Mouse (Mus musculus) heart, postnatal 14 days (tissue): ENCODE results near the gene Tifab. TPM values are rescaled to one million over a fixed set of nuclear protein-coding genes. Genes with fewer than 3 reads are reported as not detected.

ENCODE experiments used
- DNase-seq, 2 experiments: peaks; one replicate each; pipeline ENCODE4 v3.0.0; 2021 to 2022
- intact Hi-C: fragments of 180-260 bp; cut with DNase I; formaldehyde crosslinking; loops from one replicate; pipeline ENCODE4 v1.15.1; 2025
- total RNA-seq, 2 experiments: library from RNA; stranded (reverse); gene quantifications; 2 replicates each; pipeline ENCODE4 v1.2.3; 2021

Tifab gene
- total RNA-seq, 2 experiments from 2014 or later: 1.3 TPM

GRCm38 (mm10) chr13:56183687-56184086 is 5.0 kb upstream of the Tifab start:
- no peak for DNase-seq
- intact Hi-C loops: no loop called here

GRCm38 (mm10) chr13:56181424-56181823 is 2.7 kb upstream of the Tifab start:
- intact Hi-C loops: no loop called here
- peak in 1 of 2 experiments; percentile 33 for DNase-seq

- no peak for DNase-seq
- intact Hi-C loops: no loop called here
These were observed 2.4 kb downstream of the Tifab start for GRCm38 (mm10) chr13:56176310-56176709.

- intact Hi-C loops: no loop called here
- no peak for DNase-seq
These were observed 2.8 kb downstream of the Tifab start for GRCm38 (mm10) chr13:56175848-56176247.

- intact Hi-C loops: no loop called here
- DNase-seq: no peak
These were observed 5.7 kb downstream of the Tifab start for GRCm38 (mm10) chr13:56172901-56173545.

GRCm38 (mm10) chr13:56172106-56172505 is 6.6 kb downstream of the Tifab start:
- no peak for DNase-seq
- intact Hi-C loops: no loop called here

GRCm38 (mm10) chr13:56168403-56168781 is 10.3 kb downstream of the Tifab start:
- no peak for DNase-seq
- intact Hi-C loops: no loop called here

- peak in 1 of 2 experiments; percentile 32 for DNase-seq
- intact Hi-C loops: no loop called here
These were observed 11.0 kb downstream of the Tifab start for GRCm38 (mm10) chr13:56167446-56168402.

GRCm38 (mm10) chr13:56165561-56165960 is 13.1 kb downstream of the Tifab start:
- intact Hi-C loops: no loop called here
- DNase-seq: no peak

- DNase-seq: no peak
- intact Hi-C loops: no loop called here
These were observed 14.3 kb downstream of the Tifab start for GRCm38 (mm10) chr13:56164372-56164771.

- intact Hi-C loops: no loop called here
- peak; percentile 66 to 77 for DNase-seq
These were observed 14.9 kb downstream of the Tifab start for GRCm38 (mm10) chr13:56163751-56164150.

- no peak for DNase-seq
- intact Hi-C loops: no loop called here
These were observed 15.8 kb downstream of the Tifab start for GRCm38 (mm10) chr13:56162859-56163258.

- no peak for DNase-seq
- intact Hi-C loops: no loop called here
These were observed 18.9 kb downstream of the Tifab start for GRCm38 (mm10) chr13:56159614-56160363.

GRCm38 (mm10) chr13:56159016-56159601 is 19.6 kb downstream of the Tifab start:
- no peak for DNase-seq
- intact Hi-C loops: no loop called here

GRCm38 (mm10) chr13:56155671-56156070 is 23.0 kb downstream of the Tifab start:
- intact Hi-C loops: no loop called here
- no peak for DNase-seq

GRCm38 (mm10) chr13:56155048-56155447 is 23.6 kb downstream of the Tifab start:
- DNase-seq: peak; percentile 43 to 70
- intact Hi-C loops: no loop called here

GRCm38 (mm10) chr13:56152773-56153460 is 25.8 kb downstream of the Tifab start:
- intact Hi-C loops: loop anchor here (5.0 kb wide), 4 partner anchors 41 to 181 kb away; no protein-coding TSS in a partner anchor
- no peak for DNase-seq

- peak; percentile 58 to 77 for DNase-seq
- intact Hi-C loops: loop anchor here (5.0 kb wide), 4 partner anchors 39 to 179 kb away; no protein-coding TSS in a partner anchor
These were observed 27.1 kb downstream of the Tifab start for GRCm38 (mm10) chr13:56151404-56152226.

GRCm38 (mm10) chr13:56145523-56145922 is 33.2 kb downstream of the Tifab start:
- peak; percentile 39 to 55 for DNase-seq
- intact Hi-C loops: no loop called here
